Mouse (Mus musculus) adrenal gland, postnatal 14 days (tissue): ENCODE data around the gene Olfr373. TPM values are rescaled to one million over a fixed set of nuclear protein-coding genes. Genes with fewer than 3 reads are reported as not detected.
A peak's percentile ranks its signal among the peaks of the same experiment; 100 is the strongest.

ENCODE experiments used
- DNase-seq: peaks from one replicate; pipeline ENCODE4 v3.0.0; 2021; ENCODE audit warnings: mixed read lengths
- total RNA-seq: library from RNA; stranded (reverse); gene quantifications from 2 replicates; pipeline ENCODE4 v1.2.3, GENCODE M21; 2021

Olfr373 gene
- total RNA-seq, 1 experiment from 2014 or later = not detected

DNA sequence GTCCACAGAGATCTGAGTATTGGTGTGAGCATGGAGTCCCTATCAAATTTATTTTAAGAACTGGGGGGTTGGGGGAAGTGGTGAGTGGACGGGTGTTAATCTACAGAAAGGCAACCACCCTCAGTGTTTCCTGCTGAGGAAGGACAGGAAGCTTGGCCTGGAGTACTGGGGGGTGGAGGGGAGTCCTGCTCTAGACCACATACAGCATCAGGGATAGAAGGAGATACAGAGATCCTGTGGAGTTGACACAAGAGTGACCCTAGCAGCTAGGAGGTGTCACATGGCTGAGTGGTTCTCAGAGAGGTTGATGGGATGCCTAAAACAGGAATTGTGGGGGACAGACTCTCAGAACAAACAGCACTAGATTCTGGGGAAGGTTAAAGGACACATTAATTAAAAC lies 50.5 kb downstream of the Olfr373 start:
- DNase-seq = peak; percentile 22

GRCm38 (mm10) chr8:72134756-72135445 lies 51.9 kb downstream of the Olfr373 start, which contains the start of gene Tpm4:
Gene Tpm4 (plus strand): TSS chr8:72134975.
- peak; percentile 86 for DNase-seq

GRCm38 (mm10) chr8:72135446-72136301 lies 52.7 kb downstream of the Olfr373 start:
- DNase-seq = peak; percentile 66

GRCm38 (mm10) chr8:72136302-72136978 lies 53.5 kb downstream of the Olfr373 start:
- DNase-seq = peak; percentile 77

DNA sequence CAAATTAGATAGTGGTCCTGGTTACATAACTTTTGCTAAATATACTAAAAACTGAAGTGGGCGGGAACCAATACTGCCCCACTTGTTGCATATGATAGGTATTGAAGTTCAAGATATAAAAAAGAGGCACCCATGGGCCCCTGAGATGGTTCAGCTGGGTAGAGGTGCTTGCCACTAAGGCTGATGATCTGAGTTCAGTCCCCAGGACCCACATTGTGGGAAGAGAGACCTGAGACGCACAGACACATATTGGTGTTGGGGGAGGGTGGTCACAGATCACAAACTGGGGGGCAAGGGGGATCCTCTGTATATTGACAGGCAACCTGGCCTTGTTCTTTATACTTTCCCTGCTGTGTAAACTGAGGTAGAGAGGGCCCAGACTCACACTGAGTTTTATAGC lies 54.5 kb downstream of the Olfr373 start:
- DNase-seq = no peak

- no peak for DNase-seq
Observed at GRCm38 (mm10) chr8:72138456-72138855, 55.5 kb downstream of the Olfr373 start.

- DNase-seq = no peak
Observed at GRCm38 (mm10) chr8:72143256-72143824, 60.4 kb downstream of the Olfr373 start.

DNA sequence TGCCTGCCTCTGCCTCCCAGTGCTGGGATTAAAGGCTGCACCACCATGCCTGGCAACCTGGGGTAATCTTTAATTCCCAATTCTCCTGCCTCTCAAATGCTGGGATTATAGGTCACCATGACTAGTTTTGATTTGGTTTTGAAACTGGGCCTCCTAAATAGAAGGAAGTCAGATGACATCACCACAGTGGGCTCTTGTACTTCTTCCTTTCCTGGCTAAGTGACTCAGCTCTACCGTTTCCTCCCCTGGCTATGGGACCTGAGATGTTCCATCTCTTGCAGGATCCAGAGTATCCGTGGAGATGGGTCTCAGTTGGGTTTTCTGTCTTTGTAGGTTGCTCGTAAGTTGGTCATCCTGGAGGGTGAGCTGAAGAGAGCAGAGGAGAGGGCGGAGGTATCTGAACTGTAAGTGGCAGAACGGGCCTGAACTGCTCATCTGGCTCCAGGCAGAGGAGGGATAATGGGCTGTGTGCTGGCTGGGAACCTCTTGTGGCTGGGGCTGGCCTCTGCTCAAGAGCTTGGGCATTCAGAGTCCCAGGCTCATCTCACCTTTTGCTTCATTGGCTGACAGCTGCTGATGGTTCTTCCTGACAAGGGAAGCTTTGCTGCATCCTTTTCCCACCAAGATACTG lies 61.5 kb downstream of the Olfr373 start:
- no peak for DNase-seq

DNA sequence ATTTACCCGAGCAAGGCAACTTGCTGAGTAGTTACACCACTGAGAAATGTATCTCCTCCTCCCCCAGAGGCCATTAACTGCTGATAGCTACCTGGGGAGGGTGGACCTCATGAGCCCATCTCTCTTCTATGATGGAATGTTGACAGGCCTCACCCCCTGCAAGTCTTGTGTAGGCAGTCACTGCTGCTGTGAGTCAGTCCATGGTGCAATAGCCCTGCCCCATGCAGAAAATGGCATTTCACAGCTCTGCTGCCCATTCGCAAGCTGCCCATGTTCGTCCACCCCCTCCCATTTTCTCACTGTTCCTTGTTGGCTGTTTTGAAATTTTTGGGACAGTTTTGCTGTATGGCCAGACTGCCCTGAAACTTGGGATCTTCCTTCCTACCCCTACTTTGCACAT lies 62.5 kb downstream of the Olfr373 start:
- no peak for DNase-seq

DNA sequence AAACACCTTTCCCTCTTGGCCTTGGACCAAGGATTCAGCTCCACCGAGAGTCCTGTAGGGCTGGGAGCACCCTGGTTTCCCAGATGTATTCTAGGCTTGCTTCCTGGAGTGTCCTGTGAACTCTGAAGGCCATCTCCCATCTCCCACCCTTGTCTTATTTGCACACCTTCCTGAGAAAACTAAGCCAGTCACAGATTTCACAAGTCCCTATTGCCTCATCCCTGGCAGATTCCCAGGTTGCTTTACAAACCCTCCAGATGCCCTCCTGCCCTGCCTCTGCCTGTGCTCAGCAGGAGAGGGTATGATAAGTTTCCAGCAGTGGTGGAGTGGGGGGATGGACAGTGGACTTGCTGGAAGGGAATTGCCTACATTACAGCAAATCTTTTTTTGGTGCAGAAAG lies 63.1 kb downstream of the Olfr373 start:
- peak; percentile 68 for DNase-seq

- DNase-seq = no peak
Observed at GRCm38 (mm10) chr8:72146556-72146955, 63.6 kb downstream of the Olfr373 start.

DNA sequence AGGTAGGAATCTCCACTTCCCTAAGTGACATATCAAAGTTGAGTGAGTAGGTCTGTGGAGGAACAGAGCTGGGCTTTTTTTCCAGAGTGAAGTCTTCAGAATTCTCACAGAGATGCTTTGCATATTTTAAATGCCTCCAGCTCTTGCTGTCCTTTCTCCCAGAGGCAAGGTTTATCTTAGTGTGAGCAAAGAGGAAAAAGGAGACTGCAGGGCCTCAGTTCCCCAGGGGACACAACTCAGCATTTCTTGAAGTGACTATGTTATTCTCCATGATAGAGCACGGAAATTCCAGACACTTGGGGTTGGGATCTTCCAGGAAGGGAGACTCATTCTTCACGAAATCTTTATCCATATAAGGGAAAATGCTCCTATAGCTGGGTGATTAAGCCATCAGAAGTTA lies 64.3 kb downstream of the Olfr373 start:
- no peak for DNase-seq

- DNase-seq = no peak
Observed at GRCm38 (mm10) chr8:72149056-72149455, 66.1 kb downstream of the Olfr373 start.

DNA sequence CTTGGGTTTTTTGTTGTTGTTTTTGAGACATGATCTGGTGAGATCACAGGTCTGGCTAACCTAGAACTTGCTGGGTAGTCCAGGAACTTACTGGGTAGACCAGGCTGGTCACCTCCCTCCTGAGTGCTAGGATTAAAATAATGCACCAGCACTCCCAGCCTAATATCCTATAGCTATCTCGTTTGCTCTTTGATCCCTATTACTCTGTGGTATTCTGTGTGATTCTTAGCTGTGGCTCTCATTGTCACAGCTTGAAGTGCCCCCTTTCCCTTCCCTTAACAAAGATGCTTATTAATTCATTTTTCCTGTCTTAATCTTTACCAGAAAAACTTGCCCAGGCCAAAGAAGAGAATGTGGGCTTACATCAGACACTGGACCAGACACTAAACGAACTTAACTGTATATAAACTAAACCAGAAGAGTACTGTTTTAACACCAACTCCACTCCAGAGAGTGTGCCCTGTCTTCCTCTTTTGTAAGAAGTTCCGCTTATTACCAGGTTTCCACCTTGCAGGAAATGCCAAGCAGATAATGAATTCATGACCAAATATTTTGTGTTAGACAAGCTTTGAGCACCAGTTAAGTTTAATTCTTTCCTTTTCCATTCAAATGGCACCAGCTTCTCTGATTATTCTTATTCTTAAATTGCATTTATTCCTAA lies 68.6 kb downstream of the Olfr373 start:
- no peak for DNase-seq

Other genes with a start within 250 kb of the Olfr373 start
- gene Zfp709, start 201.2 kb upstream of the Olfr373 start, total RNA-seq = 7.9 and 8.2 TPM in 2 replicates
- 5.4 and 7.8 TPM in 2 replicates for gene Zfp882, start 174.6 kb upstream of the Olfr373 start, total RNA-seq
- 30.8 and 31.4 TPM in 2 replicates for gene Zfp617, start 174.5 kb upstream of the Olfr373 start, total RNA-seq
- gene Zfp961, start 132.1 kb upstream of the Olfr373 start, total RNA-seq = 22.9 and 24.3 TPM in 2 replicates
- gene Cyp4f18, start 73.6 kb upstream of the Olfr373 start, total RNA-seq = 1.1 and 4.0 TPM in 2 replicates
- gene Olfr372, start 42.0 kb upstream of the Olfr373 start, total RNA-seq = not detected in 2 replicates
- gene Olfr374, start 23.9 kb downstream of the Olfr373 start, total RNA-seq = not detected in 2 replicates
- gene Tpm4, start 51.8 kb downstream of the Olfr373 start, total RNA-seq = 286 and 295 TPM in 2 replicates
- gene Rab8a, start 78.0 kb downstream of the Olfr373 start, total RNA-seq = 64.5 and 66.1 TPM in 2 replicates
- gene Hsh2d, start 106.5 kb downstream of the Olfr373 start, total RNA-seq = 0.94 TPM in 1 of 2 replicates, not detected in the other
- not detected in 2 replicates for gene Cib3, start 129.7 kb downstream of the Olfr373 start, total RNA-seq
- not detected in 2 replicates for gene Gm11034, start 130.5 kb downstream of the Olfr373 start, total RNA-seq
- gene Fam32a, start 136.6 kb downstream of the Olfr373 start, total RNA-seq = 51.9 and 60.3 TPM in 2 replicates
- gene Ap1m1, start 156.8 kb downstream of the Olfr373 start, total RNA-seq = 68.1 and 79.4 TPM in 2 replicates
- 16.0 and 16.8 TPM in 2 replicates for gene Gm10282, start 222.1 kb downstream of the Olfr373 start, total RNA-seq
- 73.8 and 95.6 TPM in 2 replicates for gene Klf2, start 235.9 kb downstream of the Olfr373 start, total RNA-seq